Mouse (Mus musculus) kidney, embryonic 16.5 days (tissue): ENCODE measurements around the gene Lgr5. TPM values are rescaled to one million over a fixed set of nuclear protein-coding genes. Genes with fewer than 3 reads are reported as not detected.

Experiments
- ATAC-seq: fragments of 200-750 bp; cut with Nextera tagmentation; 2 replicates; pipeline ENCODE4 v1.8.0; 2017; ENCODE audit warnings: moderate TSS enrichment; ENCODE audit not compliant: low FRiP score, low TSS enrichment
- H3K27ac ChIP-seq: fragments of 300-500 bp; sonication (generic); 2 replicates; pipeline ENCODE4 v1.5.1; 2014; ENCODE audit warnings: low read length
- H3K27me3 ChIP-seq: fragments of 300-500 bp; sonication (generic); 2 replicates; pipeline ENCODE4 v1.6.1; 2014; ENCODE audit warnings: low read length, control low read depth, mixed read lengths; ENCODE audit not compliant: insufficient read depth
- H3K36me3 ChIP-seq: fragments of 300-500 bp; sonication (generic); 2 replicates; pipeline ENCODE4 v1.6.1; 2014; ENCODE audit warnings: low read length, control low read depth, mixed read lengths; ENCODE audit not compliant: insufficient read depth
- H3K4me1 ChIP-seq: fragments of 300-500 bp; sonication (generic); 2 replicates; pipeline ENCODE4 v1.6.1; 2014; ENCODE audit warnings: low read length, control low read depth, mixed read lengths; ENCODE audit not compliant: insufficient read depth
- H3K4me2 ChIP-seq: fragments of 300-500 bp; sonication (generic); replicated peaks from 2 replicates; pipeline ENCODE4 v1.6.1; 2014; ENCODE audit warnings: low read depth, low read length
- H3K4me3 ChIP-seq: fragments of 300-500 bp; sonication (generic); 2 replicates; pipeline ENCODE4 v1.5.1; 2014; ENCODE audit warnings: mild to moderate bottlenecking, low read length
- H3K9ac ChIP-seq: fragments of 300-500 bp; sonication (generic); replicated peaks from 2 replicates; pipeline ENCODE4 v1.6.1; 2014; ENCODE audit warnings: low read length
- H3K9me3 ChIP-seq: fragments of 300-500 bp; sonication (generic); 2 replicates; pipeline ENCODE4 v1.6.1; 2016; ENCODE audit warnings: low read length, control low read depth
- WGBS: fragments of 180-500 bp; shearing (Covaris S2); extraction: QIAGEN DNeasy Blood & Tissue Kit; methylation state at CpG from one replicate; pipeline ENCODE4 v1.1.7; 2014; 5-methylcytosine and 5-hydroxymethylcytosine counted together
- polyA plus RNA-seq: library from polyadenylated mRNA; unstranded; fragments of >200 nt; fragmentation: Nextera tagmentation; extraction: Ambion mirVana; gene quantifications from 2 replicates; pipeline ENCODE4 v1.2.1, GENCODE M21; 2015

Gene Lgr5
- polyA plus RNA-seq, 1 experiment from 2014 or later: 7.3 TPM

GRCm38 (mm10) chr10:115520200-115521080 is 67.1 kb downstream of the Lgr5 start:
- Histone ChIP-seq H3K4me3 (no peak overlapping the region), H3K4me1 (peaks cover 12% of the 10 kb centered on the region), H3K9me3 (no peaks in the 10 kb centered on the region), H3K27ac (peak overlapping the region; percentile 76), H3K36me3 (no peaks in the 10 kb centered on the region), H3K27me3 (no peaks in the 10 kb centered on the region), H3K9ac (no peak overlapping the region), H3K4me2 (peak overlapping the region; percentile 13)
- WGBS: 43% methylated on average over 17 of the region's 17 CpGs
- ATAC-seq: peak; percentile 83

- H3K9ac ChIP-seq: no peak overlapping the region
- H3K4me2 ChIP-seq: no peak overlapping the region
- no peak overlapping the region for H3K4me3 ChIP-seq
- WGBS: 88% methylated on average over 3 of the region's 3 CpGs
- no peak for ATAC-seq
- no peaks in the 10 kb centered on the region for H3K27me3 ChIP-seq
- no peak overlapping the region for H3K27ac ChIP-seq
- peaks cover 12% of the 10 kb centered on the region for H3K4me1 ChIP-seq
- H3K36me3 ChIP-seq: no peaks in the 10 kb centered on the region
- 0 out of 2 replicates have a peak, but pooled peaks cover 4% of the 10 kb centered on the region for H3K9me3 ChIP-seq
Observed at GRCm38 (mm10) chr10:115518845-115519244, 68.7 kb downstream of the Lgr5 start.

- H3K27me3 ChIP-seq: no peaks in the 10 kb centered on the region
- peaks cover 4% of the 10 kb centered on the region for H3K4me1 ChIP-seq
- H3K36me3 ChIP-seq: no peaks in the 10 kb centered on the region
- no peak for ATAC-seq
- H3K4me2 ChIP-seq: no peak overlapping the region
- no peak overlapping the region for H3K27ac ChIP-seq
- H3K9me3 ChIP-seq: 0 out of 2 replicates have a peak, but pooled peaks cover 4% of the 10 kb centered on the region
- WGBS: 88% methylated on average over 7 of the region's 7 CpGs
- no peak overlapping the region for H3K9ac ChIP-seq
- no peak overlapping the region for H3K4me3 ChIP-seq
Observed at GRCm38 (mm10) chr10:115515503-115515902, 72.1 kb downstream of the Lgr5 start.

GRCm38 (mm10) chr10:115510959-115511358 is 76.6 kb downstream of the Lgr5 start:
- Histone ChIP-seq H3K36me3 (no peaks in the 10 kb centered on the region), H3K27ac (no peak overlapping the region), H3K4me3 (no peak overlapping the region), H3K4me1 (no peaks in the 10 kb centered on the region), H3K9me3 (0 out of 2 replicates have a peak, but pooled peaks cover 4% of the 10 kb centered on the region), H3K4me2 (no peak overlapping the region), H3K9ac (no peak overlapping the region), H3K27me3 (no peaks in the 10 kb centered on the region)
- ATAC-seq: peak; percentile 46; the same call in 1 of the 2 replicates
- WGBS: 81% methylated on average over 5 of the region's 5 CpGs

GRCm38 (mm10) chr10:115505631-115506239 is 81.8 kb downstream of the Lgr5 start:
- H3K36me3 ChIP-seq: no peaks in the 10 kb centered on the region

GRCm38 (mm10) chr10:115505155-115505554 is 82.4 kb downstream of the Lgr5 start:
- H3K9ac ChIP-seq: no peak overlapping the region
- H3K36me3 ChIP-seq: no peaks in the 10 kb centered on the region
- no peak overlapping the region for H3K27ac ChIP-seq
- no peaks in the 10 kb centered on the region for H3K4me1 ChIP-seq
- ATAC-seq: no peak
- no peaks in the 10 kb centered on the region for H3K27me3 ChIP-seq
- H3K4me3 ChIP-seq: no peak overlapping the region
- no peak overlapping the region for H3K4me2 ChIP-seq
- 89% methylated on average over 10 of the region's 10 CpGs for WGBS
- H3K9me3 ChIP-seq: no peaks in the 10 kb centered on the region

More at GRCm38 (mm10) chr10:115505631-115506239, 81.8 kb downstream of the Lgr5 start:
- no peak overlapping the region for H3K27ac ChIP-seq
- no peaks in the 10 kb centered on the region for H3K27me3 ChIP-seq
- WGBS: 89% methylated on average over 16 of the region's 16 CpGs
- H3K9me3 ChIP-seq: no peaks in the 10 kb centered on the region
- no peak overlapping the region for H3K9ac ChIP-seq
- no peak overlapping the region for H3K4me2 ChIP-seq
- no peaks in the 10 kb centered on the region for H3K4me1 ChIP-seq
- H3K4me3 ChIP-seq: no peak overlapping the region
- ATAC-seq: no peak

GRCm38 (mm10) chr10:115493778-115494141 is 93.8 kb downstream of the Lgr5 start:
- H3K4me3 ChIP-seq: peak overlapping the region; percentile 11; the same call in 1 of the 2 replicates
- no peaks in the 10 kb centered on the region for H3K36me3 ChIP-seq
- H3K27ac ChIP-seq: no peak overlapping the region
- ATAC-seq: no peak
- 10% methylated on average over 7 of the region's 7 CpGs for WGBS
- peaks cover 4% of the 10 kb centered on the region; the same call in 1 of the 2 replicates for H3K4me1 ChIP-seq
- H3K9ac ChIP-seq: no peak overlapping the region
- H3K27me3 ChIP-seq: no peaks in the 10 kb centered on the region
- H3K9me3 ChIP-seq: peaks cover 6% of the 10 kb centered on the region; the same call in 1 of the 2 replicates
- peak overlapping the region; percentile 41 for H3K4me2 ChIP-seq

GRCm38 (mm10) chr10:115492956-115493777 is 94.4 kb downstream of the Lgr5 start:
- 0 out of 2 replicates have a peak, but pooled peaks have one; percentile 42 for ATAC-seq
- Histone ChIP-seq H3K4me2 (peak overlapping the region; percentile 41), H3K4me3 (no peak overlapping the region), H3K4me1 (peaks cover 4% of the 10 kb centered on the region; the same call in 1 of the 2 replicates), H3K9me3 (peaks cover 6% of the 10 kb centered on the region; the same call in 1 of the 2 replicates), H3K27ac (no peak overlapping the region), H3K36me3 (no peaks in the 10 kb centered on the region), H3K9ac (no peak overlapping the region), H3K27me3 (no peaks in the 10 kb centered on the region)
- WGBS: 37% methylated on average over 12 of the region's 12 CpGs

- 91% methylated on average over 7 of the region's 7 CpGs for WGBS
- peaks cover 4% of the 10 kb centered on the region; the same call in 1 of the 2 replicates for H3K4me1 ChIP-seq
Observed at GRCm38 (mm10) chr10:115491803-115492510, 95.6 kb downstream of the Lgr5 start.

More at GRCm38 (mm10) chr10:115491803-115492510, 95.6 kb downstream of the Lgr5 start:
- ATAC-seq: peak; percentile 20; the same call in 1 of the 2 replicates
- Histone ChIP-seq H3K9ac (no peak overlapping the region), H3K27ac (no peak overlapping the region), H3K9me3 (peaks cover 6% of the 10 kb centered on the region; the same call in 1 of the 2 replicates), H3K4me2 (no peak overlapping the region), H3K36me3 (no peaks in the 10 kb centered on the region), H3K27me3 (no peaks in the 10 kb centered on the region), H3K4me3 (no peak overlapping the region)
